Mouse (Mus musculus): ENCODE measurements around the gene Gpr87. TPM values are rescaled to one million over a fixed set of nuclear protein-coding genes. Genes with fewer than 3 reads are reported as not detected.

Gpr87 gene
- not detected in 2 replicates for total RNA-seq (2015)
- total RNA-seq (2017) = not detected in 2 replicates

DNA sequence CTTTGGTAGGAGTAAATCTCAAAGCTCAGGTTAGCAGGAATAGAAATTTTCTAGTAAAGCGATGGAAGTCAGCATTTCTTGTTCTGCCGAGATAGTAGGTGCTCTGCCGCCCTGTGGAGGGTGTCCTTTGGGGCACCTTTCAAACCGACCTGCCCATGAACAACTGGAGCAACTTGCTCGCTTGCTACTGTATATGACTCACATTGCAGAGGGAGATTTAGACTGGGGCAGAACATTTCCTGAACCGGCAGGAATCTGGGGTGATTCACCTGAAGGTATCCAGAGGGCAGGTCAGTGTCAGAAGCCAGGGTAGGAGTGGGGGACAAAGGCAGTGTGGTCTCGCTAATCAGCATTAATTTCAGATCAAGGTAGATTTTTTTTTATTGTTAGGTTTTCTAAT lies at the start of gene Gpr87:
TSS of gene Gpr87 (minus strand) at position 167 of the 400 bp plus-strand sequence.
- no peak for ATAC-seq (ENCODE audit: poor library complexity, severe bottlenecking)

DNA sequence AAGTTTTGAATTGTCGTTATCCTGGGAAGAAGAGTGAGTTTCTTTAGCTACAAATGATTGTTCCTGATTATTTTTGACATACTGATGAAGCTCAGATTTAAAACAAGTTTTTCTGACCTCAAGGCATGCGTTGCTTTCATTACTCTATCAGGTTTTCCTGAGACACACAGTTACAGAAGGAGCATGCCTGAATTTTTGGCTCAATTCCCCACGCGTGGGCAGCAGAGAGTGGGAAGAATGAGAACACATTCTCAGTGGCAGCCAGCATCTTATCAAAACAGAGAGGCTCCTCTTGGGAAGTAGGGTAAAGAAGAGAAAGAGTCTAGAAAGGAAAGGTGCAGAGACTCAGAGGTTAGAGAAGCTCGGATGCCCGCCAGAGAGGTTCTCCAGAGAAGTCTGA lies 48.5 kb upstream of the Gpr87 start:
- no peak for ATAC-seq (ENCODE audit: poor library complexity, severe bottlenecking)

DNA sequence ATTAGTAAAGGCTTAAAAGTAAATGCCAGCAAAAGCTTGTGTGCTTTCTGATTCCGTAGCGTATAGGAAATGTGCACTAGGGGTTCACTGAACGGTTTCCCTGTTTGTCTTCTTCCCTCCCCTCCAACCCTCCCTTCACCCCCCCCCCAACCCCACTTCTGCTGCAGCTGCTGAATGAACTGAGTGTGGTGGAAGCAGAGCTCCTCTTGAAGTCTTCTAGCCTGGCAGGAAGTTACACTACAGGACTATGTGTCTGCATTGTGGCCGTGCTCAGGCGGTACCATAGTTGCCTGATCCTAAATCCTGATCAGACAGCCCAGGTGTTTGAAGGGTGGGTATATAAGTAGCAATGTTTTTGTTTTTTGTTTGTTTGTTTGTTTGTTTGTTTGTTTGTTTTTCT lies 40.0 kb upstream of the Gpr87 start:
- peak; percentile 72 for ATAC-seq (ENCODE audit: poor library complexity, severe bottlenecking)

- ATAC-seq (ENCODE audit: poor library complexity, severe bottlenecking) = no peak
Observed at GRCm38 (mm10) chr3:59230912-59231311, 36.0 kb upstream of the Gpr87 start.

- ATAC-seq (ENCODE audit: poor library complexity, severe bottlenecking) = peak; percentile 85
Observed at GRCm38 (mm10) chr3:59228730-59229551, 34.0 kb upstream of the Gpr87 start.

GRCm38 (mm10) chr3:59227696-59228095 lies 32.8 kb upstream of the Gpr87 start:
- ATAC-seq (ENCODE audit: poor library complexity, severe bottlenecking) = no peak

GRCm38 (mm10) chr3:59225411-59225810 lies 30.5 kb upstream of the Gpr87 start:
- peak; percentile 53 for ATAC-seq (ENCODE audit: poor library complexity, severe bottlenecking)

DNA sequence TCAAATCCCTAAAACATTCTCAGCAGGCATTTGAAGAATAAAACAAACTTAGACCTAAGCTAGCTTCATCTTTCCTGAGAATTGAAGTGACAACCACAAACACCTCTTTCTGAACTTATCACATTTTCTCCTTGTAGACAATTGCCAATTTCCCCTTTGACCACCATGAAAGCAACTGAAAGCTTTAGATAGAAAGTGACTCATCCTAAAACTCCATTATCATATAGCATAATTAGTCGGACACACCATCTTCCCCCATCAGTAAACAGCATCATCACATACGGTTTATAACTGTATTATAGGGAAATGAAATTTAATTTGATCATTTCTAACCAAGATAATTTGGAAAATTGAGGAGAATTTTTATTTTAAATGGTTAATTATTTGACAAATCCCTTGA lies 27.4 kb upstream of the Gpr87 start:
- no peak for ATAC-seq (ENCODE audit: poor library complexity, severe bottlenecking)

DNA sequence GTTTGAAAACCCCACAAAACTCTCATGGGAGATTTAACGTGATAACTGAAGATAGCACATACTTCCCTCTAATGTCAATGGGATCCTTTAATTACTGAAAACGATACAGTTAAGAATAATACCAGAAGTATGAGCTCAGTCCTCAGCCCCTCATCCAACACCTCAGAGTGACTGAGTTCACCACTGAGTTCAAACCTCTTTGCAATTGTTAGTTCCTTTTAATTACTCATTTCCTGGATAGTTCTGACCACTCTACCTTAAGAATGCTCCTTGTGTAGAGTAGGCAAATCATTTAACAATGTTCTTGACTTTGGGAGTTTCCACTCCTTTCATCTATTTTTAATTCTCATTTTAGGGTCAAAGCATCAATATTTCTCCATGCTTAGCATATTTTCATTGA lies 24.4 kb upstream of the Gpr87 start:
- no peak for ATAC-seq (ENCODE audit: poor library complexity, severe bottlenecking)

DNA sequence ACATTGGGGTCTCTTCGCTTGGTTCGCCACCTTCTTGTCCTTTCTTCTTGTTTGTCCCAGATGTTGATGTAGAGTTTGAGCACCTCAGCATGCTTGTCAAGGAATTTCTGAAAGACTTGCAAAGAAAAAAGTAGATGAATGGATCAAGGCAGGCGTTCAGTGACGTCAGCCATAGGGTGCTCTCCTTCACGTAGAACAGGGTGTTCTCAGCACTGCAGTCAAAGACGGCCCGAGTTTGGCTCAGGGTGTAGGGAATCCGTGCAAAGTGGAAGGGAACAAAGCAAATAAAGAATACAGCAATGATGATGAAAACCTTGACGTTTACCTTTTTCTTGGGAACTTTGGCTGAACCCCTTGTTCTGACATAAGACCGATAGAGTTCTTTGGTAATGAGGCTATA lies 22.3 kb upstream of the Gpr87 start:
- ATAC-seq (ENCODE audit: poor library complexity, severe bottlenecking) = no peak

- peak; percentile 42 for ATAC-seq (ENCODE audit: poor library complexity, severe bottlenecking)
Observed at GRCm38 (mm10) chr3:59212404-59212803, 17.5 kb upstream of the Gpr87 start.

DNA sequence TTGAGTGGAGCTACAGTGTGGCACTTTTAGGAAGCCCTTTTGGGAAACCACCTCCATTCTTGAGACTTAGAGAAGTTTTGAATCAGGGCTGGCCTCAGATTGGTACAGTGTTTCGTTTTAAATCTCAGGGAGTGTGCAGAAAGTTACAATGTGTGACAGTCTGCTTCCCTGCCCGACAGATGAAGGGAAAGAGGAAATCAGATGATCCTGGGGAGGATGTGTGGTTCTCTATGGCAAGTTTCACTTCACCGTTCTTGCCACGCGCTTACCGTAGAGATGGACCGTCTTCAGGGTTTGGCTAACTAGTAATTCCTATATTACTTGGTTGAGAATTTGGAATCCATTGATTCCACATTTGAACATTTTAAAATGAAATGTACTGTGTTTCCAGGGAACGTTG lies 16.9 kb upstream of the Gpr87 start:
- ATAC-seq (ENCODE audit: poor library complexity, severe bottlenecking) = peak; percentile 57

GRCm38 (mm10) chr3:59210727-59211126 lies 15.8 kb upstream of the Gpr87 start, which contains the start of gene P2ry13:
Gene P2ry13 (minus strand): TSS chr3:59210882.
- peak; percentile 59 for ATAC-seq (ENCODE audit: poor library complexity, severe bottlenecking)

GRCm38 (mm10) chr3:59210089-59210488 lies 15.2 kb upstream of the Gpr87 start:
- no peak for ATAC-seq (ENCODE audit: poor library complexity, severe bottlenecking)

DNA sequence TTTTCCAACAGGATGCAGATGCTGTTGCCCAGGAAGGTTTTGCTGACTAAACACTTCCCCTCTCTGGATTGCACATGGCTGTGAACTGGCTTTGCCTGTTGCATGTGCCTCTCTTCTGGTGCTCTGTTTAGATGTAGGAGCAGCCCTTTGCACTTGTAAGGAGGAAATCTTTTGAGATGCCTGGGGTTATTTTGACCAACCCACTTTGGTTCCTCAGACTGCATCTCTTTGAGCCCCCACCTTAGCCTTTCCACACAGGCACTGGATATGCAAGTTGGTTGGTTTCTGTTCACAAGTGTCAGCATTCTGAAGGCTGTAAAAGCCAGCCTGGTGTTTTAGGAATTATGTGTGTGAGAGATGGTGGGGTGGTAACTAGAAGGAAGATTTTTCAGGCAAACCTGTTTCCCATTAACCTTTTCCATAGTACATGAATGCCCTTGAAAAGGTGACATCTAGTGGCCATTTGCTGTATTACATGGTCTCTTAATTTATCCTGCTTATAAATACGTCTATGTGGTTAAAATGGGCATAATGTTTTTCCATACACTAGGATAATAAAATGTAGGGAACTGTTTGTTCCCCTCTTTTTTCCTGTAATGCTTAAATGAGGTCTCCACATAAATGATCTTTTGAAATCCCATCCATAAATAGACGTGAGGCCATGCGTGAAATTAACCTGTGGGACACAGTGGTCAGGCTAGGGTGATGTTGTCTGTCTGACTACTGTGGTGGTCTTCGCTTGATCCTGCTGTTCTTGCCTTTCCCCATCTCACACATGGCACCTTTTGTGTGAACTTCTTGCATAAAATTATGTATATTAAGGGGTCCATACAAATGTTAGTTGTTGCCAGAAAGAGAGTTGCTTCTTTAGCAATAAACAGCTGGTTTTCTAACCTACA lies 14.0 kb upstream of the Gpr87 start:
- no peak for ATAC-seq (ENCODE audit: poor library complexity, severe bottlenecking)

- 0 out of 2 replicates have a peak, but pooled peaks have one; percentile 15 for ATAC-seq (ENCODE audit: poor library complexity, severe bottlenecking)
Observed at GRCm38 (mm10) chr3:59205941-59206340, 11.0 kb upstream of the Gpr87 start.

- peak; percentile 58 for ATAC-seq (ENCODE audit: poor library complexity, severe bottlenecking)
Observed at GRCm38 (mm10) chr3:59204719-59205503, 10.0 kb upstream of the Gpr87 start.

- no peak for ATAC-seq (ENCODE audit: poor library complexity, severe bottlenecking)
Observed at GRCm38 (mm10) chr3:59203802-59204520, 9.1 kb upstream of the Gpr87 start.

- ATAC-seq (ENCODE audit: poor library complexity, severe bottlenecking) = no peak
Observed at GRCm38 (mm10) chr3:59197329-59197948, 2.5 kb upstream of the Gpr87 start.

DNA sequence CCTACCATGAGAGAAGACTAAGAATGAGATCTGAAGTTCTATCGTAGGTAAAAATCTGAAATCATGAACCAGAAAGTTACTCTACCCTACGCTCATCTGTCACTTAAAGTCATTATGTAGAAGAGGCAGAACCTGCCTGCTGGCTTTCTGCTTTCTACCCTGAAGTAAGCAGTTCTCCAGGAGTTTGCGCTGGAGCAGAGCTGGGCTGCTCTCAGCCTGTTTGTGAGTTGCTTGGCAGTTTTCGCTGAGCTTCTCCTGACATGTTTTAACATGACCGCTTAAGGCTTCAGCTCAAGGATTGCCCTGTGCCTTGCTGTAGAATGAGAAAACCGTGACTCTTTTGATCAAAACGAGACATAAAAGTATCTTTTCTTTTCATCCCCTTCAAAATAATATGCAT lies 805 bp downstream of the Gpr87 start:
- no peak for ATAC-seq (ENCODE audit: poor library complexity, severe bottlenecking)

Data from megakaryocyte, adult 5-6 weeks (primary cell).